Mouse (Mus musculus) right cerebral cortex, postnatal 14 days (tissue): Measurements from ENCODE around the gene Bhlhe40.

ENCODE experiments used
- DNase-seq: peaks from one replicate; pipeline ENCODE4 v3.0.0; 2022

The Bhlhe40 gene

DNA sequence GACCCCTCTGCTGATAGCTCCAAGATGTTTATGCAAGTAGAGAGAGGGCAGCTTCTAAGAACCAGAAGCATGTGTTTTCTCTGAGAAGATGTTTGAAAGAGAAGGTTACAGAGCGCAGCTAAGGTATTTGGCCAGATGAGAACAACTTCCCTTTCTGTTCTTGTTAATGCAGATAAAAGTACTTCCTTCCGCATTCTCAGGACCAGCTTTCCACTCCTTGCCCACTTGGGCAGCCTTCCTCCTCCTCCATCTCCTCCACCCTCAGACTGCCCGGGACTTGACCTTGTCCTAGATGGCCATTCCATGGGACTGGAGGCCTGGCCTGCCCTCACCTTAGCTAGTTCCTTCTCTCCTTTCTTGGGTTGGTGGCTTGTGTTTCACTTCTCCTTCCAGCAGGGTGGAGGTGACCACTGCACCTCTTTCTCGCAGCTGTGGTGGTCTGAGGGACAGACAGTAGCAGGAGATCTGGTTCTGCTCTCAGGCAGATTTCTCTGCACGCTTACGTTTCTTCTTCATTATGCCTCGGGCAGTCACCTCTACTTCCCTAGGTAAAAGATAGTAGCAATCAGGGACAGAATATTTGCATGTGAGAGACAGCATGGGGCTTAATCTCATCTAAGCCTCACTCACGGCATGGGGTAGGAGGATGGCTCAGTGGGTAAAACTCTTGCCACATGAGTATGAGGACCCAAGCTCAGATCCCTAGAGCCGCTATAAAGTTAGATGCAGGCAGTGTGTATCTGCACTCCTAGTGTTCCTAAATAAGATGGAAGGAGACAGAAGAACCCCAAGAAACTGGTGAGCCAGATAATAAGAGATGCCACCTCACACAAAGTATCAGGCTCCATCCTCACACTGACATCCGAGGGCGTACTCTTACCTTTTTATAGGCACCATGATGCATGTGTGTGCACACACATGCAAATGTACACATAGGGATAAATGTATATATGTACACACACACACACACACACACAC is 35.7 kb downstream of the Bhlhe40 start:
- DNase-seq = no peak

- no peak for DNase-seq
Measured at GRCm38 (mm10) chr6:108696822-108697202, 36.4 kb downstream of the Bhlhe40 start.

GRCm38 (mm10) chr6:108697345-108697744 is 36.9 kb downstream of the Bhlhe40 start:
- no peak for DNase-seq

- DNase-seq = no peak
Measured at GRCm38 (mm10) chr6:108698343-108698870, 38.0 kb downstream of the Bhlhe40 start.

DNA sequence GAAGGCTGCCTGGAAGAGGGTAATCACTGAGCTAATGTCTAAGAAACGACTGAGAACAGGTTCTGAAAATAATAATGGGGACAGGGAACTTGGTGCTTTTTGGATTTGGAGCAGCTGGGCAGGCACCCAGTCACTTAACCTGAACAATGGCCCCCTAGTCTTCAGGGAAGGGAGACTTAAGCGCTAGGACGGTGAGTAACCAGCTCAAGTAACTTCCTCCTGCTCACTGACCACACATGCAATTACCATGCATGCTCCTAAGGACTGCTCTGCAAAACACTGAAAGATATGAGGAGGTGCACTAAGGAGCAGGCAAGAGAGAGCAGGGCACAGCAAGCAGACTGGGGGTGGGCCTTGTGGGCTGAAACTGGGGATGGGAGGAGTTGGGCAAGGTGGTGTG is 39.2 kb downstream of the Bhlhe40 start:
- DNase-seq = no peak

DNA sequence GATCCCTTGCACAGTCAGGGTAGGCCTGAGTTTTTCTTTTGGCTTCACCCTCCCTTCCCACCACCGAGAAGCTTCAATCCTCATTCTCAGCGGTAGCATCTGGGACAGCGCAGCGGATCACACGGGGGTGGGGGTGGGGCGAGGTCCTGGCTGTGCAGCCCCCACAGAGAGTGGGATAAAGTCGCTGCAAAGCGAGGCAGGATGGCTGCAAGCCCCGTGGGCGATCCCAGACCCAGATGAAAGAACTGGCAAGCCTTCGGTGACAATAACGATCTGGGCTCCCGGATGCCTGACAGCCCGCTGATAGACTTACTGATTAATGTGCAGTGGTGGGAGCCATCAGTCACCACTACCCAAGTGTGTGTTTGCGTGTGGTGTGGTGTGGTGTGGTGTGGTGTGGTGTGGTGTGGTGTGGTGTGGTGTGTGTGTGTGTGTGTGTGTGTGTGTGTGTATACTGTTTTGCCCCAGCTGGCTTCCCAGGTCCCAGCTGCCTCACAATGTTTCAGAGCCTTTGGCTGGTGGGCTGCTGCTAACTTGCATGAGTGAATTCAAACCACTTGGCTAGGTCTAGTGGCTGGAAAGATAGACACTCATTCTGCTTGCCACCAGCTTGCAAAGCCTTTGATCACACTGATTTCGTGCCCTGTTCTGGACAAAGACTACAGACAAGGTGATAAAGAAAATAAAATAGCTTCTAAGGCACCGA is 40.4 kb downstream of the Bhlhe40 start:
- DNase-seq = no peak

GRCm38 (mm10) chr6:108702648-108703047 is 42.2 kb downstream of the Bhlhe40 start:
- no peak for DNase-seq

GRCm38 (mm10) chr6:108703085-108703484 is 42.7 kb downstream of the Bhlhe40 start:
- no peak for DNase-seq

GRCm38 (mm10) chr6:108704316-108705080 is 44.1 kb downstream of the Bhlhe40 start:
- no peak for DNase-seq

DNA sequence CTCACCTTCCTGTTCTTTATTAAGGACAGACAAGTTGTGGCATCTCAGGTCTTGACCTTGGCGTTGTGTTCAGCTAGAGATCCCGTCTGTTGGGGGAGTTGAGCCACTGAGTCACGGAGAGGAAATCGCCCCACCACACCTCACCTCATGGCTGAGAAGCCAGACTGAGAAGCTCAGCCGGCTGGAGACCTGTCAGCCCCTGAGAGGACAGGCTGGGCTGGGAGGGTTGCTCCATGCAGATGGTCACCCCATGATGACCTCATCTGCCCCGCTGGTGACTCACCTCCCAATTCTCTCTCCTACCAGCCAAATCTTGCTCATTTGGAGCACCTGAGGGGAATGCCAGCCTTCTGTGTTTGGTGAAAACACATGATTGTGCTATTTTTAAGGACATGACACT is 45.5 kb downstream of the Bhlhe40 start:
- DNase-seq = no peak

GRCm38 (mm10) chr6:108706994-108707645 is 46.7 kb downstream of the Bhlhe40 start:
- no peak for DNase-seq

GRCm38 (mm10) chr6:108709131-108709470 is 48.7 kb downstream of the Bhlhe40 start:
- DNase-seq = no peak

GRCm38 (mm10) chr6:108709471-108710231 is 49.2 kb downstream of the Bhlhe40 start:
- DNase-seq = peak; percentile 65

- no peak for DNase-seq
Measured at GRCm38 (mm10) chr6:108710667-108711066, 50.2 kb downstream of the Bhlhe40 start.

GRCm38 (mm10) chr6:108711192-108711964 is 50.9 kb downstream of the Bhlhe40 start:
- DNase-seq = no peak

- DNase-seq = no peak
Measured at GRCm38 (mm10) chr6:108712148-108712547, 51.7 kb downstream of the Bhlhe40 start.

- no peak for DNase-seq
Measured at GRCm38 (mm10) chr6:108713175-108713974, 52.9 kb downstream of the Bhlhe40 start.
